Mouse (Mus musculus) urinary bladder, postnatal 0 days (tissue): ENCODE measurements around the gene Ric3. TPM values are rescaled to one million over a fixed set of nuclear protein-coding genes. Genes with fewer than 3 reads are reported as not detected.

ENCODE experiments used
- polyA plus RNA-seq: library from polyadenylated mRNA; unstranded; fragments of >200 nt; fragmentation: Nextera tagmentation; extraction: Ambion mirVana; gene quantifications from 2 replicates; pipeline ENCODE4 v1.2.1, GENCODE M21; 2015

The Ric3 gene
- 2.0 and 2.6 TPM in 2 replicates for polyA plus RNA-seq

DNA sequence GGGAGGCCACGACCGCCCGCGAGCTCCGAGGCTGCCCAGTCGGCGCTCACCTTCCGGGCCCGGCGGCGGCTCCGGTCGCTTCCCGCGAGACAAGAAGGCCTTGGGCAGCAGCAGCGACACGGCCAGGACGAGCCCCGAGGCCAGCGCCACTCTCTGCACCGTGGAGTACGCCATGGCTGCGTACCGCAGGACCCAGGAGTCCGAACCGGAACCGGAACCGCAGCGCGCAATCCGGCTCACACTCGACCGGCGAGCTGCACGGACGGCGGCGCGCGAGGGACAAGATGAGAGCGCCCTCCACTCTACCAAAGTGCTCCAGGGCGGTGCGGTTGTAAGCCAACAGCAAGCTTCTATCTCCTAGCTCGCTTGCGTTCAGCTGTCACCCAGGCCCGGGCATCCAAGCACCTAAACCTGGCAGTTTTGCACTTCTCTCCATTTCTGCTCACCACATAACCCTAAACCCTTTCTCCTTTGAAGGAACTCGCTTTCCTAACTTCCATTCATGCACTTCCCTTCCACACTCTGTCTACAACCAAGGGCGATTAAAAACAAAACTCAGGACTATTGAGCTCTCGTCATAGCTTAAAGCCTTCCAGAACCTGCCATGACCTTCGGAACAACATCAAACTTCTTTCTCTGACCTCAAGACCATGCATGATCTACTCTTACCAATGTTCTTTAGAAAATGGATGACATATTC lies at the start of gene Ric3:
Gene Ric3 (minus strand): TSS at position 219 of the 700 bp plus-strand sequence.

Other genes starting within 250 kb of the Ric3 start
- not detected in 2 replicates for gene Olfr516, start 232.8 kb downstream of the Ric3 start, polyA plus RNA-seq
- gene Olfr517, start 211.0 kb downstream of the Ric3 start, polyA plus RNA-seq = not detected in 2 replicates
- gene Olfr518, start 198.3 kb downstream of the Ric3 start, polyA plus RNA-seq = not detected in 2 replicates
- not detected in 2 replicates for gene Olfr519, start 188.9 kb downstream of the Ric3 start, polyA plus RNA-seq
- gene Nlrp10, start 153.2 kb downstream of the Ric3 start, polyA plus RNA-seq = 0.11 and 0.16 TPM in 2 replicates
- gene Eif3f, start 148.9 kb downstream of the Ric3 start, polyA plus RNA-seq = 65.8 and 73.9 TPM in 2 replicates
- gene Tub, start 133.0 kb downstream of the Ric3 start, polyA plus RNA-seq = 0.60 and 0.96 TPM in 2 replicates
- gene Lmo1, start 91.9 kb upstream of the Ric3 start, polyA plus RNA-seq = 13.2 and 13.4 TPM in 2 replicates